Mouse (Mus musculus) c-Kit-positive CD71-negative TER-119-negative erythroid progenitor cells, embryonic 14.5 days (primary cell): ENCODE measurements at regions not wholly inside any gene's neighbourhood (a gene's known extent, or its start where the extent isn't known, plus 50 kb on each side); places are given as distances from the start of the nearest gene placed in this dataset.

Source experiments
- DNase-seq: peaks from one replicate; pipeline ENCODE4 v3.0.0-alpha.2; 2013; ENCODE audit warnings: low read depth

GRCm38 (mm10) chr1:107908236-107909063 is 318.6 kb downstream of the Serpinb8 start:
- no peak for DNase-seq

- DNase-seq = no peak
These were observed 325.1 kb downstream of the Serpinb8 start for GRCm38 (mm10) chr1:107914671-107915590.

- no peak for DNase-seq
These were observed 327.2 kb downstream of the Serpinb8 start for GRCm38 (mm10) chr1:107917037-107917436.

GRCm38 (mm10) chr1:107941601-107942270 is 351.9 kb downstream of the Serpinb8 start:
- DNase-seq = no peak

GRCm38 (mm10) chr1:107946204-107946939 is 356.6 kb downstream of the Serpinb8 start:
- DNase-seq = no peak

- no peak for DNase-seq
These were observed 360.6 kb downstream of the Serpinb8 start for GRCm38 (mm10) chr1:107950396-107950795.

GRCm38 (mm10) chr1:107961009-107961408 is 371.2 kb downstream of the Serpinb8 start:
- no peak for DNase-seq

GRCm38 (mm10) chr1:107975626-107976335 is 386.0 kb downstream of the Serpinb8 start:
- no peak for DNase-seq

- DNase-seq = no peak
These were observed 387.9 kb downstream of the Serpinb8 start for GRCm38 (mm10) chr1:107977686-107978085.

GRCm38 (mm10) chr1:107978411-107978810 is 388.6 kb downstream of the Serpinb8 start:
- no peak for DNase-seq

GRCm38 (mm10) chr1:107985646-107986045 is 395.8 kb downstream of the Serpinb8 start:
- DNase-seq = no peak

- DNase-seq = no peak
These were observed 398.3 kb downstream of the Serpinb8 start for GRCm38 (mm10) chr1:107988076-107988475.

- no peak for DNase-seq
These were observed 403.2 kb downstream of the Serpinb8 start for GRCm38 (mm10) chr1:107993013-107993412.

- no peak for DNase-seq
These were observed 434.0 kb downstream of the Serpinb8 start for GRCm38 (mm10) chr1:108023721-108024353.

GRCm38 (mm10) chr1:108024705-108025104 is 434.9 kb downstream of the Serpinb8 start:
- DNase-seq = no peak

- no peak for DNase-seq
These were observed 436.7 kb downstream of the Serpinb8 start for GRCm38 (mm10) chr1:108026461-108026860.

GRCm38 (mm10) chr1:108046194-108046593 is 456.4 kb downstream of the Serpinb8 start:
- DNase-seq = no peak

- no peak for DNase-seq
These were observed 457.3 kb downstream of the Serpinb8 start for GRCm38 (mm10) chr1:108046857-108047714.

- DNase-seq = no peak
These were observed 504.8 kb downstream of the Serpinb8 start for GRCm38 (mm10) chr1:108094622-108095021.
